Mouse (Mus musculus): ENCODE results near the gene Ccsap.
"Not testable (repeated sequence)": the region's sequence is repeated elsewhere in the genome, so short reads cannot be mapped to it uniquely, and the experiment has no call there.

Gene Ccsap

DNA sequence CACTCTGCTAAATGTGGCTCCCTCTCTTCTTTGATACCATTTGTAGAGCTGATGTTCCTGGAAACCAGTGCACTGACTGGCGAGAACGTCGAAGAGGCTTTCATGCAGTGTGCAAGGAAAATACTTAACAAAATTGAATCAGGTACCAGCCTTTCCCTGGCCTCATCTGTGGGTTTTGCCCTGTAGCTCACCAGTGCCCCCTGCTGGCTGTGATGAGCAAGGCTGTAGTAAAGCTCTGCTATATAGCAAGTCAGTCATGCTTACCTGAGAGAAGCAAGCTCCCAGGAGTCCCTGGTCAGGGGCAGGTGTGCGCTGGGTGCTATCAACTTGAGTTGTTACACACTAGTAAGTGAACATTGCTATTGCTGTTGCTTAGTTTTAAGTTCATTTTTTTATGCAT, 27.3 kb downstream of the Ccsap start:
- DNase-seq, result peak; percentile 42 to 63

DNA sequence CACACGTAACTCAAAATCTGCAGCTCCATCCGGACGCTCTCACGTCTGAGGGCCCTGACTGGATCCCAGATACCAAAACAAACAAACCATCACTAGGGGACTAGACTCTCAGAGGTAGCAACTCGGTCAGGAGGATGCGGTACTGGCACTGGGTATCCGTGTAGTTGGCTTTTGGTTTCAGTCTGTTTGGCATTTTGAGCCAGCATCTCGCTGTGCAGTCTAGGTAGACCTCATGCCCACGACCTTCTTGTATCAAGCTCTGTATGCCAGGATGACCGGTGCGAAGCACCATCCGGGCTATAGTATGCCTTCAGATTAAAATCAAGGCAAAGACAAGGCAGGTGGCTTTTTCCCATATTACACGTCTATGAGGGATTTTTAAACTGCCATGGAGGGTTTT, 32.5 kb downstream of the Ccsap start:
- no peak for DNase-seq

DNA sequence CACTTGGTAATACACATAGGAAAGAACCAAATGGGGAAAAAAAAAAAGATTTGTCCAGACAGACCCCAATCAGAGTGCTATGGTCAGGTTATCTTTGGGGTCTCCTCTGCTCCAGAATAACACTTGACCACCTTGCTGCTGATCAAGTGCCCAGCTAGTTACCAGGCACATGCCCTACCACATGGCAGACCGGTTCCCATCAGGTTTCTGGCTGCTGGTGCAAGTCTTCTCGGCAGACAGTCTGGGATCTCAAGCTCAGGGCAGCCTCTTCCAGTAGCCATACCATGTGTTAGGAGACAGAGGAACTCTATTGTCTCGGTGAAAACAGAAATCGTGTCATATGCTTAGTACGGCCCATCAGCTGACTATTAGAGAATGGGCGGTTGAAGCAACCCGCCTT, 33.3 kb downstream of the Ccsap start:
- DNase-seq, result no peak

DNA sequence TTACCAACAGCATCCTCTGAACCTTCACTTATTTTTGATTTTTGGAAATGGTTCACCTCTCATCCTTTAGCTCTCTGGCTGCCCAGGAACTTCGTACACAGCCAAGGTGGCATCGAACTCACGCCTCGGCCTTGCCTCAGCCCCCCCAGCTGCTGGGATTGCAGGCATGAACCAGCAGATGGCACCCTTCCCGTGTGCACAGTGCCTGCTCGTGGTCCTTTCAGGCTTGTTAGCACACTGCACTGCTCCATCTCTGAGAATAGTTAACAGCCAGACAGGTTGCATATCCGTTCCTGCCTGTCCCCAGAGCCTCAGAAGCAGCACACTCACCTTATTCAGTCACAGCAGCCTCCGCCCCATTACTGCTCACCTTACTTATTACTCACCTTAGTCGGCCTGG, 34.0 kb downstream of the Ccsap start:
- no peak for DNase-seq

DNA sequence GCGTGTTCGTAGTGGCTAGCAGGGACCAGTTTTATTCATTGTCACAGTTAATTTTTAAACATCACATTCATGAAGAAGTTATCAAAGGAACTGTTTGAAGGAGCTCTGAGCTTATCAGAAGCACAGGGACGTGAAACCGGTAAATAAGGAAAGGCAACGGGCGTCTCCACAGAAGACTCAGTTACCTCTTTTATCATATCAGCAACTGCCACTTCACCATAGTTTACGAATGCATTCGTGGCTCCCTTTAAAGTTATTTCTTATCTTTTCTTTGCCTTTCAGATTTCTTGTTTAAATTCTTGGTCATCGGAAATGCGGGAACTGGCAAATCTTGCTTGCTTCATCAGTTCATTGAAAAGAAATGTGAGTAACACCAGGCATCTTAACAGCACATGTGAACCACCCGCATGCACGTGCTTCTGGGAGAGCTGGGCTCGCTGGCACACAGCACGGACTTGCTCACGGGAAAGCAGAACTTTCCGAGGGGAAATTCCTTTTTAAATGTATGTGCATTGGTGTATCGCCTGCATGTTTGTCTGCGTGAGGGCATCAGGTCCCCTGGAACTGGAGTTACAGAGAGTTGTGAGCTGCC, 36.4 kb downstream of the Ccsap start:
- no peak for DNase-seq

DNA sequence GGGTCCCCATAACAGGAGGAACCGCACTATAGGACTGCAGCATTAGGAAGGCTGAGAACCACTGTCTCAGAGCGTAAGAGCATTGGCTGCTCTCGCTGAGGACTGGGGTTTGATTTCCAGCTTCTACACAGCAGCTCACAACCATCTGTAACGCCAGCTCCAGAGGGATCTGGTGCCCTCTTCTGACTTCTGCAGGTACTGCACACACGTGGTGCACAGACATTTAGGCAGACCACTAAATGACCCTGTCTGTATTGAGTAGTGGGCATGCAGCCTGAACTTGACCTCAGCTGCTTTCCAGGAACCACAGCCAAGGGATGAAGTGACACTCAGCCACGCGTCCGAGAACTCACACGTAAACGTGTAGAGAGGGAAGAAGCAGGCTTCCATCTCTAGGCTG, 36.9 kb downstream of the Ccsap start:
- DNase-seq, result no peak

DNA sequence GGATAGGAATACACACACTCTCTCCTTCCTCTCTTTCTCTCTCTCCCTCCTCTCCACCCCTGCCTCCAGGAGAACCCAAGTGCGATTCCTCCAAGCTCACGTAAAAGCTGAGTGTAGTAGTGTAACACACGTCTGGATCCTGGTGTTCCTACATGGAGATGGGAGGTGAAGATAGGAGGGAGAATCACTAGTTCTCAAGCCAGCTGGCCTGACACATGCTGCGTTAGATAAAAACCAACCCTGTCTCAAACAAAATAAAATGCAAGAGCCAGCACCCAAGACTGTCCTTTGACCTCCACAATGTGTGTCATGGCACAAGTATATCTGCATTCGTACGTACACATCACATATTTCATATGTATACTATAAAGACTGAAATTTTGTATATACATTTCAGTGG, 39.2 kb downstream of the Ccsap start:
- DNase-seq, result no peak

DNA sequence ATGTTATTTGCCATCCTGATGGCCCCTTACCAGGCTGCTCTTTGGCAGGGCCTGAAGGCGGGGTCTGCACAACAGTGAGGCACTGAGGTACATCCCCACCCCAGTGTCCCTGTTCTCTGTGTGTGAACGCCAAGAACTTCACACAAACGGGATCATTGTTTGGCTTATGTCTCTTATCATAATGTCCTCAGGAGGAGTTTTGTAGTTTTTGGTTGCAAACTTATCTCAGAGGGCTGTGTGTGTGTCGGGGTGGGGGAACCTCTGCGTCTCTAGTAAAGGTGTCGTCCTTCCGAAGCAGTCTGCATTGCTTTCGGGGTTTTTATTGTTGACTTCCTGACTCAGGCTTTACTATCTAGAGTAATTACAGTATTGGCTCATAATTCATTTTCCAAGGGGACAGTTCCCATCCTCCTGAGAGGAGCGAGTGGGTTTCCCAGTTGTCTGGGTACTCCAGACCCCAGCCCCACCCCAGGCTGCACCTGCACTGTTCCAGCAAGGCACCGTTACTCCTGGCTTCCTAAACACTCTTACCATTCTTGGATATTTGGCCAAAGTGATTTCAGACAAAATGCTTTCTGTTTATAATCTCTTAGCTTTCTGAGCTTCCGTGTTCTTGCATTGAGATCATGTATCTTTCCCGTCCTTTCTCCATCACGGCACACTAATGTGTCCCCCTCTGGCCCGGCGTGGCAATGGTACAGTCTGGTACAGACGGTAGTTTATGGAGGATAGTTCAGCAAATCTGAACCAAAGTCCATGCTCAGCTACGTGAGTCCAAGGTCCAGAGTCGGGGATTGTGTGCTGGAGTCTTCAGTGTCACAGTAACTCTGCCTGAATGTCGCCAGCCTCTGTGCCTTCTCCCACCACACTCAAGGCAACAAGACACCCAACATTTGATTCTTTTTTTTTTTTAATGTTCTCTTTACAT, 40.1 kb downstream of the Ccsap start:
- DNase-seq, result no peak

DNA sequence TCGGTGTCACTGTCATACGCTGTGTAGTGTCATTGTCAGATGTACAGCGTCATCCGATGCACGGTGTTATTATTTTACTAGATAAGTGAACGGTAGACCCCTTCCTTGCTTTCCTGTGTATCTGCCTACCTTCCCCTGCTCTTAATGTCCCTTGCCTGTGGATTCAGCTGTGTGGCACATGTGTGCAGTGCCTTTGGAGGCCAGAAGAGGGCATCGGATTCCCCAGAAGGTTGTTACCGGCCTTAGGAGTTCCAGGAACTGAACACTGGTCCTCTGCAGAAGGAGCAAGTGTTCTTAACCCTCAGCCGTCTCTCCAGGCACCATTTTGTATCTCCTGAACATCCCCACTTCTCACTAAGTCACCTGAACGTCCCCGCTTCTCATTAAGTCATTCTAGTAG, 42.3 kb downstream of the Ccsap start:
- DNase-seq, result no peak

DNA sequence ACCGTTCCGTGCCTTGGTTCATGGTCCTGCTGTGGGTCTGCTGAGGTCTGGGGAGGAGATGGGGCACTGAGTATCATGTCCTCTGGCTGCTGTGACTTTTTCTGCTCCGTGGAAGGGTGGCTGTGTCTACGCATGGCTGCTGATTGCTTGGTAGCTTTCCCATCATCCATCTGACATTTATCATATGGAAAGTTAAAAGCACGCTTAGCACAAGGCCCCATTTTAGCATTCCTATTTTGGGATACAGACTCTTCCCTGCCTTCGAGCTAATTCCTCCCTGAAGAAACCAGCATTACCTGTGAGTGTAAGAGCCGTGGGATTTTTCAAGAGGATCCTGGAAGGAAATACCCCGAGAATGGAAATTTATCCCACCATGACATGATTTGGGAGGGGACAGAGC, 43.1 kb downstream of the Ccsap start:
- no peak for DNase-seq

DNA sequence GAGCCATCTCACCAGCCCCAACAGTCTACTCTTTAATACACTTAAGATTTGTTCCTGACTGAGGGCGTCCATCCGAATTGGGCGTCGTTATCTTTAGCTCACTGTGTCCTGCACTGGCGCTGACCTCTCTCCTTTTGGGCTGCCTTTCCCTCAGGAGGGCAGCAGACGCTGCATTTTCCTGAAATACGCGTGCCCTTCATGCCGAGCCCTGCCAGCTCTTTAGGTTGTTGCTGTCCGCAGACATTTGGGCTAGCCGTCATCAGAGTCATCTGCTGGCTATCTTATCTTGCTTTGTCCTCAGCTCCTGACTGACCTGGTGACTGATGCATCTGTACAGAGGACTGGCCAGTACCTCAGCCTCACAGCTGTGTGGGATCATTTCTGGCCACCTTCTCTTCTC, 44.7 kb downstream of the Ccsap start:
- DNase-seq, result no peak

DNA sequence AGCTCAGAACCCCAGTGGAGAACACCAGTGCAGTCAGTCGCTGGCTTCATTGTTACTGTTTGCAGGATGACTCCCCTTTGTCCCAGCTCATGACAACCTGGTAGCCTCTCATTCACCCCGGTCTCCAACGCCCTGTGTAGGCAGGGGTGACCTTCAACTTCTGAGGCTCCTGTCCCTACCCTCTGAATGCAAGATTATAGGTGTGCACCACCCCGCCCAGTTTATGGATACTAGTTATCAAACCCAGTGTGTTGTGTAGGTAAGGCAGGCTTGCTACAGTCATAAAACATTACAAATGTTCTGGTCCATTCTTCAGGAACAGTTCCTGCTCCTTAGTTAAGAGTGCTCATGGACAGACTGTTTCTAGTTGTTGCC, 46.1 kb downstream of the Ccsap start:
- no peak for DNase-seq

DNA sequence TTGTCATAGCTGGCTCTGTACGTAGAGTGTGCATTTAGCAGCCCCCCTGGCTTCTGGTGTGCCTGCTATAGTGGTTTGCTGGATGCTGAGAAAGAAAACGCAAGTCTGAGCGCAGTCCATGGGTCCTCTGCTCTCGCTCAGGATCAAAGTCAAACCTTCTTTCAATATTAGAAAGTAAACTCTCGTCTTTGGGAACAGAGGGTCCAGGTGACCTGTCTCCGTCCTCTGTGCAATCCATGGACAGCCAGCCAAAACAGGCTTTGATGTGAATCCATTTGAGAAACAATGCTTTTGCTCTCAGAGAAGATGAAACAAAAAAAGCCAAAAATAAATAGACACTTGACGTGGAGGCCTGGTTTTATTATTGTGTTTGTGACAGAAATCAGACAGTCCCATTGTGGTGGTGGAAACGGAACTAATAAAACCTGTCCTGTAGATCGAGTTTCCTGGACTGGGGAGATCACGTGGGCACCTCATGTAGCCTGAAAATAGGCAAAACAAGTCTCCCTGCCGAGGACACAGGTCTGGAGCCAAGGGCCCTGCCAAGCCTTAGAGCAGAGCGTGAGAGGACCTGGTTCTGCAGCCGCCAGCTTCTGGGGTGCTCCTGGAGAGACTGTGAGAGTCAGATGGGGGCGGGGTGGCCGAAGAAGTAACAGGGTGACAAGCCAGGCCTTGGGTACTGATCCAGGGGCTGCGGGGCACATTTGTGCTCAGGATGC, 46.7 kb downstream of the Ccsap start:
- no peak for DNase-seq

DNA sequence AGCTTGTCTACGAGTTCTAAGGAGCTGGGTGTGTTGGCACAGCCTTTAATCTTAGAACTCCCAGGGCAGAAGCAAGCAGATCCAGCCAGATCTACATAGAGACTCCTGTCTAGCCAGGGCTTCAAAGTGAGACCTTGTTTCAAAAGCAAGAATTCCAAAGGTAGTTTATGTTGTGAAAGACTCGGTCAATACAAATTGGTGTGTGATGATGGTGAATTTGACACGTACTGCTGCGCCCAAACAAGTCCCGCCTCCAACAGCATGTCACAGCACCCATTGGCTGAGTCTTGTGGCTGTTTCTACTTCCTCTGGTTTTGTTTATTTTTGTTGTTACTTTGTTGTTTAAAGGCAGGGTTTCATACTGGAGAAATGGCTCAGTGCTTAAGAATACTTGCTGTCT, 47.8 kb downstream of the Ccsap start:
- no peak for DNase-seq

DNA sequence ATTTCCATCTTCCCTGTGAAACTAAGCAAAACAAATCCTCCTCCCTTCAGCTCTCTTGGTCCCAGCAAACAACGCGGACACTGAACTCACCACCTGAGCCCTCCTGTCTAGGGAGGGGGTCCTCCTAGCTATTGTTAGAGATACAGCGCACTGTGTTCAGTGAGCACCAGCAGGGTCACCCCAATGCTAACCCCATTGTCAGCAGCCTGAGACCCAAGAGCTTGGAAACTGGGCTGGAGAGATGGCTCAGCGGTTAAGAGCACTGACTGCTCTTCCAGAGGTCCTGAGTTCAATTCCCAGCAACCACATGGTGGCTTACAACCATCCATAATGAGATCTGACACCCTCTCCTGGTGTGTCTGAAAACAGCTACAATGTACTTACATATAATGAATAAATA, 50.7 kb downstream of the Ccsap start:
- DNase-seq, result not testable (repeated sequence)

DNA sequence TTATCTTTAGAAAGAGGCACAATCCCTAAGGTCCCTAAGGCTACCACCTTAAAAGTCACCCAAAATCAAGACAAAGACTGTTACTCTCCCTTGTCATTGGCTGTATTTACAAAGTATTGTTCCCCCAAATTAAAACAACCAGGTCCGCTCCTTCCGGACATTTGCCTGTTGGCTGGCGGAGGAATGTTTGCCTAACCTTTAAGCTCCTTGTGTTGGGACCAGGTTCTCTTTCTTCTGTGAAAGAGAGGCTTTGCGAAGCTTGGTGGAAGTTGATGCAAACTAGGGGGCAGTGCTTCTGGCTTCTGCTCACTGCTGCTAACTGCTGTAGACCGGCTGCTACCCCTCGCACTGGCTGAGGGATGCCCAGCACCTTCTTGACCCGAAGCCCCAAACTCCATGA, 51.3 kb downstream of the Ccsap start:
- DNase-seq, result no peak

DNA sequence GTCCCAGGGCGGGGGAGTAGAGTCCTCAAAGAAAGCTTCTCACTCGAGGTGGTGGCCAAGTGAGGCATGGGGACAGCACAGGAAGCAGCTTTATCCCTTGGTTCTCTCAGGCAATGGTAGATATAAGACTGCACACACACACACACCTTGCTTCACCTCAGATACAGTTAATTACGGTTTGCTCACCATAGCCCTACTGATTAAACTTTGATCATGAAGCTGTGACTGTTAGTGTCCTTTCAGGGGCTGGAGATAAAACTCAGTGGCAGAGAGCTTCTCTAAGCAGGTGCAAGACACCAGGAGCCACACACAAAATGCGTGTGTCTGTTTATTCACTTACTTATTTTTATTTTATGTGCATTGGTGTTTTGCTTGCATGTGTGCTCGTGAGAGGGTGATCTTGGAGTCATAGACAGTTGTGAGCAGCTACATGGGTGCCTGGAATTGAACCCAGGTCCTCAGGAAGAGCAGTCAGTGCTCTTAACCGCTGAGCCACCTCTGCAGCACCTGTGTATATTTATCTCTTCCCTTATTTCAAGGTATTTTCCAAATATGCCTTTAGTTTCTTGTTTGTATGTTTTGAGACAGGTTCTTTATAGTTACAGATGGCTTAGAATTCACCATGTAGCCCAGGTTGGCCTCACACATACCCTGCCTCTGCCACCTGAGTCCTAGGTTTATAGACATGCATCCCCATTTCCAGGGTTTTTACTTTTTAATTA, 52.0 kb downstream of the Ccsap start:
- DNase-seq, result no peak

DNA sequence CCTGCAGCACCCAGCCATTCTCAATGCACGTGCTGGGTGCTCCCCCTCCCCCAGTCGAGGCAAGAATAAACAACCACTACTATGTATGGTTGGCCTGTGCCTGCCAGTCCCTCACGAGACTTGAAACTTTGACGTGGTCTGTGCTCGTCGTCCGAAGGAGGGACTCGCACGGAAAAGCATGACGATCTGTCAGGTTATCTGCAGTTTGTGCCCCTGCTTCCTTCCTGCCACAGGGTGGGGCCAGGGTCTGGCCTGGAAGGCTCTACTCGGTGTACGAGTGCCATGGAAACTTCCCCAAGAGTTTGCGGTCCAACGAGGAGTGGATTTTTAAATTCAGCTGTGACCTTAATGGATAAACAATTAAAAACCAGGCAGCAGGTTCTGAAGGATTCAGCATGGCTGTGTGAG, 53.0 kb downstream of the Ccsap start:
- DNase-seq, result peak; percentile 31 to 48

DNA sequence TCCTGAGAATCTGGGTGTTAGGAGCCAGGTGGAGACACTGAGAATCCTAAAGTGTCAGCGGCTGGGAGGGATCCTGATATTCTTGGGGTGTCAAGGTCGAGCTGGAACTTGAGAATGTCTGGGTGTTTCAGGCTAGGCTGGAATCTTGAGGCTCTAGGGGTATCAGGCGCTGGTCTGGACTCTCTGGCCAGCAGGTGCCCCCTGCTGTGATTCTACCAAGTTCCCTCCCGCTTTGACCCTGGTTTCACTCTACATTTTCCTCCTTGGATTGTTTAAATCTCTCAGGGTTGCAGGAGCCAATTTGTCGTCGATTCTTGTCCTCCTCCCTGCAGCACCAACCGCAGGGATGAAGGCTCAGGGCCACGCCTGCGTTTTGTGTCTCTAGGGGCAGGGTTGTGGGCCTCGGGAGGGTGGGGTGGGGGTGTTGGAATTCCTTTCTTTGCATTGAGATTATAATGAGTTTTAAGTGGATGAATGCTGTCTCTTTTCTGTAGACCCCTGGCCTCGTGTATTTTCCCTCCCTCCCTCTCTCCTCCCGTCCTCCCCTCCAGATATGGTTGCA, 53.6 kb downstream of the Ccsap start:
- DNase-seq, result no peak

DNA sequence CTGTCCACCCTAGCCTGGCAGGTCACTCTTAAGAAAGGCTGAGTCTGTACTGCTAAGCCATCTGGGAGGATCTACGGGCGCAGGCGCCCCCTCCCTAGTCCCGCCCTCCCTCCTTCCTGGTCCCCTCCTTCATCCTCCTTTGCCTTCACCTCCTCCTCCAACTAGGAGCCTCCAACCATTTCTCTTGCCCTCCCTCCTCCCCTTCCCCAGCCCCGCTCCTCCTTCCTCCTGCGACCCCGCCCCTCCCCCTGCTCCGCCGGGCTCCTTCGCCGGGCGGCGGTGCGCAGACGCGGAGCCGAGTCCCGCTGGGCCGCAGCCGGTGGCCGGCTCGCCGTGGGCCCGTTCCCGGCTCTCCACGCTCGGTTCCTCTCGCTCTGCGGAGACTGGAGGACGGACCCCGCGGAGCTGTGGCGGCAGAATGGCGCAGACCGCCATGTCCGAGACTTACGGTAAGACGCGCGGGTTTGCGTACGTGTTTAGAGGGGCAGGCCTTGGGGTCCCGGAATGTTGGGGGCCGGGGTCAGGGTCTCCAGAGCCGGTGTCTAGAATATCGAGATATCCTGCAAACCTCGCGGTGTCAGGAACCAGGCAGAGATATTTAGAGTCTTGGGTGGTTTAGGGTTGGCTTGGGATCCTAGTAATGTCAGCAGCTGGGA, 54.2 kb downstream of the Ccsap start, which contains the start of gene Rab4a:
Rab4a (plus strand) TSS at position 268 of the 656 bp plus-strand sequence.
- DNase-seq, result peak; percentile 88 to 92

DNA sequence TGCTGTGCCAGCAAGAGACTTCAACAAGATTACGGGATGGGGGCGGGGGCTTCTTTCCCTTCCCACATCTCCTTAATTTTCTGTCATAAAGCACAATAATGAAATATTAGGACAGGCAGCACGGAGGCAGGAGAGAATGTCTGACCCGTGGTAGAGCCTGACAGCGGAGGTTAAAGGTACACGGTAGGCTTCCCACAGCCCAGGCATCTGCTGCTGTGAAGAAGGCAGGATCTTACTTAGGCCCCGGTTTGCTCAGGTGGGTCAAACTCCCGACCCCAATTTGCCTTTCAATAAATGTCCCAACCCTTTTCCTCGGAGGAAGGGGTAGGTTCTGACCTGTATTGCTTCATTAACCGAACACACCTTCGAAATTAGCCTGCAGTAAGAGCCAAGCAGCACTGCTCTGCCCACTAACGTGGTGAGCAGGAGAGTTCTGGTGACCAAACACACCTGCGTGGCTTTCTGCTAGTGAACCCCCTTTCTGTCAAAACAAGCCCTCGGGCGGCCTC, 54.7 kb downstream of the Ccsap start:
- DNase-seq, result no peak

DNA sequence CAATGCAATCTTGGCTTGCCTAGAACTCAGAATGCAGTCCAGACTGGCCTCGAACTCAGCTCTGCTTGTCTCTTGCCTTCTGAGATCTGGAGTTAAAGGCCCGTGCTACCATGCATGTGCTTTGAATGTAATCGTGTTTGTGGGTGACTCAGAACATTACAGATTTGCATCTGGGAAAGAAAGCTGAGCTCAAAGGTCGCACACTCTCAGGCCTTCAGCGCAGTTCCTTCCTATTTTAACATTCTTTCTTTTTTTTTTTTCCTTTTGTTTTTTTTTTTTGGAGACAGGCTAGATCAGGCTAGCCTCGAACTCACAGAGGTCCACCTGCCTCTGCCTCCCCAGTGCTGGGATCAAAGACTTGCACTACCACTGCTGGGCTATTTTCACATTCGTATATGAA, 55.4 kb downstream of the Ccsap start:
- DNase-seq, result no peak
